Mouse (Mus musculus): ENCODE results near the gene Mrpl38. TPM values are rescaled to one million over a fixed set of nuclear protein-coding genes. Genes with fewer than 3 reads are reported as not detected.
"Not testable (repeated sequence)": the region's sequence is repeated elsewhere in the genome, so short reads cannot be mapped to it uniquely, and the experiment has no call there.

Mrpl38 gene
- polyA plus RNA-seq, 1 experiment: 38.3 TPM

GRCm38 (mm10) chr11:116127986-116128385 is 10.7 kb downstream of the Mrpl38 start:
- 84% methylated on average over 9 of the region's 9 CpGs for WGBS
- TF ChIP-seq POLR2A (IDR thresholded peaks at IDR 0.05; ENCODE audit: borderline replicate concordance, control insufficient read depth, low read depth, low read length): no peak
- no peak for TF ChIP-seq CTCF (IDR thresholded peaks at IDR 0.05; ENCODE audit: control insufficient read depth, insufficient read depth, low read length)
- Histone ChIP-seq H3K27ac (ENCODE audit: control insufficient read depth, insufficient read depth, low read depth, low read length, poor library complexity) (no peak overlapping the region), H3K4me1 (ENCODE audit: control insufficient read depth, insufficient read depth, low read length) (peaks cover 5% of the 10 kb centered on the region; the same call in 1 of the 2 replicates), H3K4me3 (replicated peaks; ENCODE audit: control insufficient read depth, low read depth, low read length) (no peak overlapping the region)

- no peak within 1 kb of the TSS for H3K27ac ChIP-seq (ENCODE audit: control insufficient read depth, insufficient read depth, low read depth, low read length, poor library complexity)
- no peak within 1 kb of the TSS for H3K4me3 ChIP-seq (replicated peaks; ENCODE audit: control insufficient read depth, low read depth, low read length)
- TF ChIP-seq POLR2A (IDR thresholded peaks at IDR 0.05; ENCODE audit: borderline replicate concordance, control insufficient read depth, low read depth, low read length) (no peak), CTCF (IDR thresholded peaks at IDR 0.05; ENCODE audit: control insufficient read depth, insufficient read depth, low read length) (no peak)
- WGBS: 79% methylated on average over 23 of the region's 23 CpGs
- H3K4me1 ChIP-seq (ENCODE audit: control insufficient read depth, insufficient read depth, low read length): peaks cover 5% of the 10 kb centered on the region; the same call in 1 of the 2 replicates
Observed at GRCm38 (mm10) chr11:116127156-116127980, 11.3 kb downstream of the Mrpl38 start, which contains the start of gene Trim47. TSS of gene Trim47 (minus strand) at chr11:116127210.

- Histone ChIP-seq H3K4me1 (ENCODE audit: control insufficient read depth, insufficient read depth, low read length) (peaks cover 5% of the 10 kb centered on the region; the same call in 1 of the 2 replicates), H3K27ac (ENCODE audit: control insufficient read depth, insufficient read depth, low read depth, low read length, poor library complexity) (no peak overlapping the region), H3K4me3 (replicated peaks; ENCODE audit: control insufficient read depth, low read depth, low read length) (no peak overlapping the region)
- 95% methylated on average over 15 of the region's 15 CpGs for WGBS
- TF ChIP-seq POLR2A (IDR thresholded peaks at IDR 0.05; ENCODE audit: borderline replicate concordance, control insufficient read depth, low read depth, low read length): no peak
- no peak for TF ChIP-seq CTCF (IDR thresholded peaks at IDR 0.05; ENCODE audit: control insufficient read depth, insufficient read depth, low read length)
Observed at GRCm38 (mm10) chr11:116126261-116126660, 12.4 kb downstream of the Mrpl38 start.

GRCm38 (mm10) chr11:116121731-116122245 is 16.9 kb downstream of the Mrpl38 start:
- H3K27ac ChIP-seq (ENCODE audit: control insufficient read depth, insufficient read depth, low read depth, low read length, poor library complexity); H3K4me3 ChIP-seq (replicated peaks; ENCODE audit: control insufficient read depth, low read depth, low read length); H3K4me1 ChIP-seq (ENCODE audit: control insufficient read depth, insufficient read depth, low read length): not testable (repeated sequence)
- WGBS: 89% methylated on average over 8 of the region's 8 CpGs

GRCm38 (mm10) chr11:116117819-116118218 is 20.8 kb downstream of the Mrpl38 start:
- Histone ChIP-seq H3K27ac (ENCODE audit: control insufficient read depth, insufficient read depth, low read depth, low read length, poor library complexity) (no peak overlapping the region), H3K4me3 (replicated peaks; ENCODE audit: control insufficient read depth, low read depth, low read length) (no peak overlapping the region), H3K4me1 (ENCODE audit: control insufficient read depth, insufficient read depth, low read length) (no peaks in the 10 kb centered on the region; the same call in 1 of the 2 replicates)
- TF ChIP-seq CTCF (IDR thresholded peaks at IDR 0.05; ENCODE audit: control insufficient read depth, insufficient read depth, low read length) (peak; percentile 10; the same call in 1 of the 2 replicates), POLR2A (IDR thresholded peaks at IDR 0.05; ENCODE audit: borderline replicate concordance, control insufficient read depth, low read depth, low read length) (no peak)

- Histone ChIP-seq H3K27ac (ENCODE audit: control insufficient read depth, insufficient read depth, low read depth, low read length, poor library complexity) (no peak overlapping the region), H3K4me1 (ENCODE audit: control insufficient read depth, insufficient read depth, low read length) (no peaks in the 10 kb centered on the region; the same call in 1 of the 2 replicates), H3K4me3 (replicated peaks; ENCODE audit: control insufficient read depth, low read depth, low read length) (no peak overlapping the region)
- 65% methylated on average over 12 of the region's 12 CpGs for WGBS
- TF ChIP-seq CTCF (IDR thresholded peaks at IDR 0.05; ENCODE audit: control insufficient read depth, insufficient read depth, low read length): no peak
- TF ChIP-seq POLR2A (IDR thresholded peaks at IDR 0.05; ENCODE audit: borderline replicate concordance, control insufficient read depth, low read depth, low read length): no peak
Observed at GRCm38 (mm10) chr11:116117241-116117640, 21.4 kb downstream of the Mrpl38 start.

- Histone ChIP-seq H3K4me1 (ENCODE audit: control insufficient read depth, insufficient read depth, low read length) (no peaks in the 10 kb centered on the region), H3K27ac (ENCODE audit: control insufficient read depth, insufficient read depth, low read depth, low read length, poor library complexity) (no peak overlapping the region), H3K4me3 (replicated peaks; ENCODE audit: control insufficient read depth, low read depth, low read length) (no peak overlapping the region)
- TF ChIP-seq POLR2A (IDR thresholded peaks at IDR 0.05; ENCODE audit: borderline replicate concordance, control insufficient read depth, low read depth, low read length) (no peak), CTCF (IDR thresholded peaks at IDR 0.05; ENCODE audit: control insufficient read depth, insufficient read depth, low read length) (no peak)
- 89% methylated on average over 19 of the region's 19 CpGs for WGBS
Observed at GRCm38 (mm10) chr11:116111611-116112203, 27.0 kb downstream of the Mrpl38 start.

GRCm38 (mm10) chr11:116111067-116111466 is 27.6 kb downstream of the Mrpl38 start:
- 77% methylated on average over 4 of the region's 4 CpGs for WGBS
- Histone ChIP-seq H3K27ac (ENCODE audit: control insufficient read depth, insufficient read depth, low read depth, low read length, poor library complexity) (no peak overlapping the region), H3K4me1 (ENCODE audit: control insufficient read depth, insufficient read depth, low read length) (no peaks in the 10 kb centered on the region), H3K4me3 (replicated peaks; ENCODE audit: control insufficient read depth, low read depth, low read length) (no peak overlapping the region)
- no peak for TF ChIP-seq POLR2A (IDR thresholded peaks at IDR 0.05; ENCODE audit: borderline replicate concordance, control insufficient read depth, low read depth, low read length)
